Mouse (Mus musculus) G1E (cell line): ENCODE measurements at regions not wholly inside any gene's neighbourhood (a gene's known extent, or its start where the extent isn't known, plus 50 kb on each side); places are given as distances from the start of the nearest gene placed in this dataset.

Experiments
- ATAC-seq: 2 replicates; pipeline ENCODE4 v1.8.0; 2016; ENCODE audit warnings: mild to moderate bottlenecking; ENCODE audit not compliant: insufficient number of reproducible peaks, poor library complexity, low FRiP score, severe bottlenecking; ENCODE audit errors: extremely low read depth
- DNase-seq: peaks from one replicate; pipeline ENCODE4 v3.0.0; 2012; ENCODE audit warnings: low spot score
- H3K27me3 ChIP-seq: 2 replicates; pipeline ENCODE4 v1.6.1; 2012; ENCODE audit warnings: mild to moderate bottlenecking, low read length, inconsistent platforms; ENCODE audit not compliant: insufficient read depth
- H3K36me3 ChIP-seq: replicated peaks from 2 replicates; pipeline ENCODE3; 2012; ENCODE audit warnings: mild to moderate bottlenecking, inconsistent platforms
- H3K4me1 ChIP-seq: 2 replicates; pipeline ENCODE4 v1.6.1; 2012; ENCODE audit warnings: low read depth, low read length, inconsistent platforms, mixed read lengths; ENCODE audit not compliant: insufficient read depth
- H3K4me3 ChIP-seq: 2 replicates; pipeline ENCODE4 v1.5.1; 2012; ENCODE audit warnings: low read depth, mild to moderate bottlenecking, inconsistent platforms, low read length, moderate library complexity, mixed read lengths
- H3K9me3 ChIP-seq: replicated peaks from 2 replicates; pipeline ENCODE4 v1.6.1; 2012; ENCODE audit warnings: inconsistent platforms
- CTCF ChIP-seq: IDR thresholded peaks from 2 replicates; pipeline ENCODE4 v1.5.1; 2012; ENCODE audit warnings: low read depth, low read length, inconsistent platforms, mixed read lengths
- GATA1 ChIP-seq: IDR thresholded peaks from 2 replicates; pipeline ENCODE4 v1.6.1; 2012; ENCODE audit warnings: borderline replicate concordance, low read length, inconsistent platforms, mixed read lengths
- GATA2 ChIP-seq: IDR thresholded peaks from 2 replicates; pipeline ENCODE4 v1.6.1; 2012; ENCODE audit warnings: low read depth, low read length, inconsistent platforms, borderline replicate concordance
- POLR2AphosphoS5 ChIP-seq: IDR thresholded peaks from 2 replicates; pipeline ENCODE4 v1.6.1; 2012; ENCODE audit warnings: low read depth, low read length, inconsistent platforms; ENCODE audit not compliant: insufficient replicate concordance
- TAL1 ChIP-seq: conservative IDR thresholded peaks from 2 replicates; pipeline ENCODE4 v1.6.1; 2012; ENCODE audit warnings: low read depth, low read length, inconsistent platforms, mixed read lengths

DNA sequence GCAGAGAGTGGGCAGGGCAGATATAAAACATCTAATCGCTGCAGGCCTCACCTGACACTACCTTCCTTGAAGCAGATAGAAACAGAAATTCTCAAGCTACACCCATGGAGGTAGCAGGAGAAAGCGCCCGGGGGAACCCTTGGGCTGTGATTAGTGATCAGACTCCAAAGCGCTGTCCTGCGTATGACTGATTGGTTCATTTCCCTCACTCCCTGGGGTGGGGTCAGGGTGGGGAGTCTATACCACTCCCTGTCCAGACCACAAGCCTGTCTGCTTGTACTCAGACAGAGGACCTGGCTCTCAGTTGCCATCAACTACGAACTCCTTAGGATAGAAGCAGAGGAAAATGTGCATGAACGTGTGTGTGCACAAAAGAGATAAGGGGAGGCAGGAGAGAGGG is 77.7 kb downstream of the Gm826 start:
- H3K4me3 ChIP-seq = no peak overlapping the region
- no peaks in the 10 kb centered on the region for H3K27me3 ChIP-seq
- TF ChIP-seq TAL1 = no peak
- TF ChIP-seq GATA2 = no peak
- no peak for TF ChIP-seq GATA1
- H3K36me3 ChIP-seq = no peaks in the 10 kb centered on the region
- H3K4me1 ChIP-seq = no peaks in the 10 kb centered on the region
- DNase-seq (no peak), ATAC-seq (no peak)
- peaks cover 54% of the 10 kb centered on the region for H3K9me3 ChIP-seq

DNA sequence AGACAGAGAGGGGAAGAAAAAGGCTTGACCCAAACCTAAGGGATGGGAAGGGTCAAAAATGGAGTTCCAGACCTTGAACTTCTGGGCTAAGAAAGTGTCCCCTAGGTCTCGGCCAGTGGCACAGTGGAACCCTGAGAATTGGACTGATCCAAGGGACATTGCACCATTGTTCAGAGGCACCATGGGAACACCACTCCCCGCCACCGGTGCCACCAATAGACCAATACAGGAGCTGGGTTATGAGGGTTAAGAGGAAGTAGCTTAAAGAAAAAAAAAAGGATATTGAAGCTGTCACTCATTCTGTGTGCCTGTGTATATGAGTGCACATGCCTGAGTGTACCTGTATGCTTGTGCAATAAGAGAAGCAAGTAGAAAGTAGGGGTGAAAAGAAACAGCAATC is 83.7 kb downstream of the Gm826 start:
- no peaks in the 10 kb centered on the region for H3K36me3 ChIP-seq
- H3K9me3 ChIP-seq = peaks cover 64% of the 10 kb centered on the region
- no peaks in the 10 kb centered on the region for H3K27me3 ChIP-seq
- no peaks in the 10 kb centered on the region for H3K4me1 ChIP-seq
- DNase-seq (no peak), ATAC-seq (no peak)
- H3K4me3 ChIP-seq = no peak overlapping the region
- TF ChIP-seq TAL1 = no peak
- TF ChIP-seq POLR2AphosphoS5 = no peak
- no peak for TF ChIP-seq CTCF
- no peak for TF ChIP-seq GATA2
- no peak for TF ChIP-seq GATA1

DNA sequence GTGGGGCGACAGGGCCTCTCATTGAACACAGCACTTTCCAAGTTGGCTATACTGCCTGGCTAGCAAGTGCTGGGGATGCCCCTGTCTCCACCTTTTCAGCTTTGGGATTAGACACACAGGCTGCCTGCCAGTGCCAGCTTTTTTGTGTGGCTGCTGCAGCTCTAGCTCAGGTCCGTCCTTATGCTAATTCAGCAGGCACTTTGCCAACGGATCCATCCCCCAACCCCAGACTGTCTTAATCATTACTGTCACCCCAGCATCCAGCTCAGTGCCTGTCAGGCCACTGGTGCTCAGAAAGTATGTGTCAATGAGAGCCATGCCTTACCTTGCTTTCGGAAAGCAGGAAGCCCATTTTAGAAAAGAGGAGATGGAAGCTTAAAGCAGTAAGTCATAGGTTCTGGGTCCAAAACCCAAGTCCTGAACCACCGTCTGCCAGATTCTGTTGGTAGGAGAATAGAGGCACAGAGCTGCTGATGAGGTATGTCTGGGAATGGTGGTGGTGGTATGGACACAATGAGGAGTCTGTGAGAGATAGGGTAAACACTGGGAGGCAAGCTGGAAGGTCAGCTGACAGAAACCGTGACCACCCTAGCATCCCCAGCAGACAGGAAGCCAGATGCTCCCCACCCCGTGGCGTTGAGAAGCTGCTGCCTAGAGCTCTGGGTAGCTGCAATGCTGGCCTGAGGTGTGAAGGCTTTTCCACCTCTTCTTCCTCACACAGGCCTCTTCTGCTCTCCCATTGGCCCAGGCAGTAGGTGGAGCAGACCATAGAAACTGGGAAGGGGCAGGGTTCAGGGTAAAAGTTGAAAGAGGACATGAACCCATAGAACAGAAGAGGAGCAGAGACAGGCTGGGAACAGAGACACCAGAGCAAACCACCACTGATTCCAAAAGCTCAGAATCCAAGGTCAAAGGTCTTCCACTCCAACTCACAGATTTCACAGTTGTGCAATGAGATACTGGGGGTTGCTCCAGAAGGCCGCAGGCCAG is 84.6 kb downstream of the Gm826 start:
- no peak for DNase-seq
- no peak for ATAC-seq
- no peaks in the 10 kb centered on the region for H3K27me3 ChIP-seq

DNA sequence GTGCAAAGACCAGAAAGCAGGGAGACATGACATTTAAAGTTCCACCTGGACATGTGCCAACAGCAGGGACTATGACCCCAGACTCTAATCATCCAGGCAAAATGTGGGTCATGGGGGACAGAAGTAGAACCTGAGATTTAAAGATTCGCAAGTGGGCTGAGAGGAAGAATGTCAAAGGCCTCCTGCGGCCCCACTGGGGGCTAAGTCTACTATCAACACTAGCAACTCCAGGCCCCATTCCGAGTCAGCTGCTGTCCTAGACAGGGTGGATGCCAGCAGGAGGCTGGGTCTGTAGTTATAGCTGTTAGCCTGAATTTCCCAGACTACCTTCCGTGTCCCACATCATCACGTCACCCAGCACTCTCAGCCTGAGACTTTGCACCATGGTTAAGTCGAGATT is 86.7 kb downstream of the Gm826 start:
- ATAC-seq = no peak
- Histone ChIP-seq H3K27me3 (no peaks in the 10 kb centered on the region), H3K36me3 (no peaks in the 10 kb centered on the region), H3K4me1 (no peaks in the 10 kb centered on the region), H3K9me3 (peaks cover 73% of the 10 kb centered on the region), H3K4me3 (no peak overlapping the region)
- no peak for DNase-seq
- no peak for TF ChIP-seq POLR2AphosphoS5
- no peak for TF ChIP-seq TAL1
- no peak for TF ChIP-seq CTCF
- no peak for TF ChIP-seq GATA2
- no peak for TF ChIP-seq GATA1

More for the DNA sequence above, 84.6 kb downstream of the Gm826 start:
- Histone ChIP-seq H3K4me3 (no peak overlapping the region), H3K36me3 (no peaks in the 10 kb centered on the region), H3K9me3 (peaks cover 63% of the 10 kb centered on the region), H3K4me1 (no peaks in the 10 kb centered on the region)
- no peak for TF ChIP-seq TAL1
- no peak for TF ChIP-seq GATA1
- TF ChIP-seq POLR2AphosphoS5 = no peak
- no peak for TF ChIP-seq GATA2
- TF ChIP-seq CTCF = no peak

DNA sequence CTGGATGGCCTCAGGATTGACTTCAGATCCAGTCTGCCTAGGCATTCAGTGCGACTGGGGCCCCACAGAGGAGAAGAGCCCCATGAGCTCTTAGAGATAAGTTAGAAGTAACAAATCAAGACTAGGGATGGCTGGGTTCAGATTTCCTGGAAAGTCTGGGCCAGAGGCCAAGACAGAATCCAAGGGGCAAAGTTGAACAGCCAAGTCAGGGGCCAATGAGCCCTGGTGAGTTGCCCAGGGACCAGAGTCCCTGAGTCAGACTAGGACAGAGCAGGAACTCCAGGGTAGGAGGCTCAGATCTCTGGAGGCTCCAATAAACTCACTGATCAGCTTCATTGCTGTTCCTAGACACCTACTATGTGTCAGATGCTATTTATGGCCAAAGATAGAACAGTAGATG is 87.6 kb downstream of the Gm826 start:
- no peak for ATAC-seq
- DNase-seq = no peak
- TF ChIP-seq TAL1 (no peak), CTCF (no peak), GATA2 (no peak), GATA1 (no peak), POLR2AphosphoS5 (no peak)
- H3K4me1 ChIP-seq = no peaks in the 10 kb centered on the region
- no peaks in the 10 kb centered on the region for H3K27me3 ChIP-seq
- H3K4me3 ChIP-seq = no peak overlapping the region
- H3K36me3 ChIP-seq = no peaks in the 10 kb centered on the region
- H3K9me3 ChIP-seq = peaks cover 77% of the 10 kb centered on the region

DNA sequence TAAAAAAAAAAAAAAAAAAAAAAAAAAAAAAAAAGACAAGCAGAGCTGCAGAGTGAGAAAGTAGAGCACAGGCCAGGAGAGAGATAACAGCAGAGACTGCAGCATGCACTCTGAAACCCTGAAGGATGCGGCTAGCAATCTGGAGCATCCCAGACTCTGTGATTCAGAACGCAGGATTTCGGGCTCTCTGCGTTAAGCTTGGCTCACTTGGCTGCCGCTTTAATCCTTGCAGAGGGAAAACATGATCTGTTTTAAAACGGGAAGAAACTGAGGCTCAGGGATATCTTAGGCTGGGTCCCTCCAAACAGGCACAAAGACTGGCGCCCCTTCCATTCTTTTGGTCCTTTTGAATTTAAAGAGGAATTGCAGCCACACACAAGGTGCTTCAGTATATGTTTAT is 89.1 kb downstream of the Gm826 start:
- TF ChIP-seq POLR2AphosphoS5 = no peak
- TF ChIP-seq CTCF = no peak
- TF ChIP-seq GATA2 = no peak
- TF ChIP-seq TAL1 = no peak
- TF ChIP-seq GATA1 = no peak

More for the DNA sequence above, 89.1 kb downstream of the Gm826 start:
- Histone ChIP-seq H3K36me3 (no peaks in the 10 kb centered on the region), H3K9me3 (peaks cover 78% of the 10 kb centered on the region), H3K4me1 (no peaks in the 10 kb centered on the region), H3K27me3 (no peaks in the 10 kb centered on the region), H3K4me3 (no peak overlapping the region)
- no peak for ATAC-seq
- DNase-seq = no peak
